Mouse (Mus musculus) G1E (cell line): Measurements from ENCODE around the gene 1700030K09Rik.

Experiments used
- CTCF ChIP-seq: IDR thresholded peaks from 2 replicates; pipeline ENCODE4 v1.5.1; 2012; ENCODE audit warnings: low read depth, low read length, inconsistent platforms, mixed read lengths
- GATA1 ChIP-seq: IDR thresholded peaks from 2 replicates; pipeline ENCODE4 v1.6.1; 2012; ENCODE audit warnings: borderline replicate concordance, low read length, inconsistent platforms, mixed read lengths
- POLR2AphosphoS5 ChIP-seq: IDR thresholded peaks from 2 replicates; pipeline ENCODE4 v1.6.1; 2012; ENCODE audit warnings: low read depth, low read length, inconsistent platforms; ENCODE audit not compliant: insufficient replicate concordance
- TAL1 ChIP-seq: conservative IDR thresholded peaks from 2 replicates; pipeline ENCODE4 v1.6.1; 2012; ENCODE audit warnings: low read depth, low read length, inconsistent platforms, mixed read lengths

- TF ChIP-seq GATA1 (no peak), CTCF (no peak), POLR2AphosphoS5 (no peak), TAL1 (no peak)
Observed at GRCm38 (mm10) chr8:72499521-72500284, 56.0 kb downstream of the 1700030K09Rik start.
